Mouse (Mus musculus): ENCODE results near the gene Pkp1. TPM values are rescaled to one million over a fixed set of nuclear protein-coding genes. Genes with fewer than 3 reads are reported as not detected.

Gene Pkp1
- total and polyA plus RNA-seq, 2 experiments from 2014 or later, result 0.09 to 0.58 TPM

DNA sequence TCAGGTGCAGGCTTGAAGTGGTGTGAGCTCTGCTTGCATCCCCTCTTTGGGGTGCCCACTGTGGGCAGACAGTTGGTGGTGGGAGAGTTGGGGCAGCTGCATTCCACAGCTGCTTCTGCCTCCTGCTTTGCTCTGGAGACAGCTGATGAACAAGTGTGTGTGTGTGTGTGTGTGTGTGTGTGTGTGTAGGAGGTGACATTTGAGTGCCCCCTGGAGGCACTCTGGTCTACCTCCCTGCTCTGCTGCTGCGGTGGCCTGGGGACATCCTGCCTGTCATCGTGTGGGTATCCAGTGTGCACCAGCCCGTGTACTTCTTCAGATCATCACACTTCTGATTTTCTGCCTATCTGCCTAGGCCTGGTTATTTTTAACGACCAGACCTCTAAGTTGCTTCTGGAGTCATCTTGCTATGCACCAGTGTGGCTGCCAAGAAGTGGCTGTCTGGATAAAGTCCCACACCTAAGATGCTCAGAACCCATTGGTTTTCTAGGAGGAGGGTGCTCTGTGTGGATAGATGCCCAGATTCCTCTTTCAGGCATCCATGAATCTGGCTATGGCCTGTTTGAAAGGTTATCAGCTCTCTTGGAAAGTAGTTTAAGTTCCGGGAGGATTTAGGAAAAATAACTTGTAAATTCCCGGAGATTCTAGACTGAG lies 84.7 kb downstream of the Pkp1 start:
- no peak for ATAC-seq
- no peaks in the 10 kb centered on the region for H3K36me3 ChIP-seq (ENCODE audit: insufficient read depth, low read length)

DNA sequence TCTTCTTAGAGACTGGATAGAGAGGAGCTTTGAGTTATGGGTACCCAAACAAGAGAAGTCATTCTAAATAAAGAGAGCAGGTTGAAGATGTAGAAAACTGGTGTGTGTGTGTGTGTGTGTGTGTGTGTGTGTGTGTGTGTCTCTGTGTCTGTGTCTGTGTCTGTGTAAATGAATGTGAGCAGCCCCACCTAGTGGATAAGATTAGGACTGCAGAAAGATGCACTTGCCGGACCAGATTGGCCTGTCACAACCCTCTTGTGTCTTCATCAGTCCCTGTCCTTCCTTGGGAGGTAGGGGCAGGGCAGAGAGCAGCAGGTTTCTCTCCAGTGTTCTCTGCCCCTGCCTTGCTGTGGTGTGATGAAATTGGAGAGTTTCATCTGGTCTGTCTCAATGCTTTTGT lies 90.1 kb downstream of the Pkp1 start:
- Histone ChIP-seq H3K4me2 (ENCODE audit: low read depth, low read length) (no peak overlapping the region), H3K4me3 (ENCODE audit: low read length) (no peak overlapping the region), H3K9me3 (ENCODE audit: low read length) (no peaks in the 10 kb centered on the region), H3K27ac (no peak overlapping the region), H3K27me3 (ENCODE audit: insufficient read depth, low read length) (no peaks in the 10 kb centered on the region), H3K36me3 (ENCODE audit: insufficient read depth, low read length) (no peaks in the 10 kb centered on the region), H3K9ac (replicated peaks; ENCODE audit: low read length) (no peak overlapping the region), H3K4me1 (ENCODE audit: insufficient read depth, low read length) (no peaks in the 10 kb centered on the region)
- ATAC-seq (peak; percentile 57), DNase-seq (ENCODE audit: low spot score) (peak; percentile 74)
- TF ChIP-seq CTCF (IDR thresholded peaks at IDR 0.05; ENCODE audit: low read depth), result peak; percentile 80
- WGBS, result 38% methylated on average over 1 of the region's 1 CpGs

More for the DNA sequence above, 84.7 kb downstream of the Pkp1 start:
- Histone ChIP-seq H3K4me3 (ENCODE audit: low read length) (no peak overlapping the region), H3K9ac (replicated peaks; ENCODE audit: low read length) (no peak overlapping the region), H3K27ac (no peak overlapping the region), H3K9me3 (ENCODE audit: low read length) (no peaks in the 10 kb centered on the region), H3K27me3 (ENCODE audit: insufficient read depth, low read length) (no peaks in the 10 kb centered on the region), H3K4me2 (ENCODE audit: low read depth, low read length) (no peak overlapping the region), H3K4me1 (ENCODE audit: insufficient read depth, low read length) (no peaks in the 10 kb centered on the region)
- no peak for DNase-seq (ENCODE audit: low spot score)
- no peak for TF ChIP-seq CTCF (IDR thresholded peaks at IDR 0.05; ENCODE audit: low read depth)
- WGBS, result 71% methylated on average over 6 of the region's 6 CpGs

DNA sequence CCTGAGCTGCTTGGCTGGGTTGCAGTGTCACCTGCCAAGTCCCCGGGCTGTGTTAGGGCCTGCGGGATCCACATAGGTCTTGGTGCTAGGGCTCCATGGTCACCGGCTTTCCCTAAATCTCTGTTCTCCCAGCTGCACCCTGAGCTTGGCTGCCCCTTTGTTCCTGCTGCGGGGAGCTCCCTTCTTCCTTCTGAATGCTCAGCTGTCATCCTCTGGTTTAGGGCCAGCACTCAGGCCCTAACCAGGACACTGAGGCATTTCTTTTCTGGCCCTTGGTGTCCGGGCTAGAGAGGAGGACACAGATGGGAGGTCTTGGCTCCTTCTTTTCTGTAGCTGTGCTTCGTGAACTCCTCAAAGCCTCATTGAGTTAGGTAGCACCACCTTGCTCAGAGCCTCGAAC lies 97.2 kb downstream of the Pkp1 start:
- H3K27me3 ChIP-seq (ENCODE audit: insufficient read depth, low read length), result peaks cover 24% of the 10 kb centered on the region
- ATAC-seq (no peak), DNase-seq (ENCODE audit: low spot score) (no peak)
- no peaks in the 10 kb centered on the region for H3K36me3 ChIP-seq (ENCODE audit: insufficient read depth, low read length)
- WGBS, result 62% methylated on average over 7 of the region's 7 CpGs
- H3K27ac ChIP-seq, result no peak overlapping the region
- H3K9me3 ChIP-seq (ENCODE audit: low read length), result no peaks in the 10 kb centered on the region
- H3K9ac ChIP-seq (replicated peaks; ENCODE audit: low read length), result no peak overlapping the region
- no peak overlapping the region for H3K4me3 ChIP-seq (ENCODE audit: low read length)
- no peak overlapping the region for H3K4me2 ChIP-seq (ENCODE audit: low read depth, low read length)
- peaks cover 6% of the 10 kb centered on the region; the same call in 1 of the 2 replicates for H3K4me1 ChIP-seq (ENCODE audit: insufficient read depth, low read length)
- no peak for TF ChIP-seq CTCF (IDR thresholded peaks at IDR 0.05; ENCODE audit: low read depth)

Other genes starting within 250 kb of the Pkp1 start
- 93.1 and 95.2 TPM in 2 replicates for gene Csrp1, start 199.1 kb downstream of the Pkp1 start, total RNA-seq (2014; rRNA removed)
- 33.0 and 35.2 TPM in 2 replicates for gene Csrp1, start 199.1 kb downstream of the Pkp1 start, polyA plus RNA-seq (2015; fragmentation: Nextera tagmentation; extraction: Ambion mirVana)
- 66.4 and 82.3 TPM in 2 replicates for gene Phlda3, start 153.1 kb downstream of the Pkp1 start, total RNA-seq (2014; rRNA removed)
- gene Phlda3, start 153.1 kb downstream of the Pkp1 start, polyA plus RNA-seq (2015; fragmentation: Nextera tagmentation; extraction: Ambion mirVana), result 51.1 and 51.5 TPM in 2 replicates
- 1.3 and 2.4 TPM in 2 replicates for gene Tnni1, start 139.8 kb downstream of the Pkp1 start, total RNA-seq (2014; rRNA removed)
- gene Tnni1, start 139.8 kb downstream of the Pkp1 start, polyA plus RNA-seq (2015; fragmentation: Nextera tagmentation; extraction: Ambion mirVana), result 1.0 and 1.1 TPM in 2 replicates
- 0.21 TPM in 1 of 2 replicates, not detected in the other for gene Lad1, start 100.6 kb downstream of the Pkp1 start, total RNA-seq (2014; rRNA removed)
- 0.39 and 0.40 TPM in 2 replicates for gene Lad1, start 100.6 kb downstream of the Pkp1 start, polyA plus RNA-seq (2015; fragmentation: Nextera tagmentation; extraction: Ambion mirVana)
- gene Tnnt2, start 82.9 kb downstream of the Pkp1 start, total RNA-seq (2014; rRNA removed), result 0.47 and 0.79 TPM in 2 replicates
- 1.8 and 2.5 TPM in 2 replicates for gene Tnnt2, start 82.9 kb downstream of the Pkp1 start, polyA plus RNA-seq (2015; fragmentation: Nextera tagmentation; extraction: Ambion mirVana)
- gene Igfn1, start 87.1 kb upstream of the Pkp1 start, total RNA-seq (2014; rRNA removed), result 0.11 TPM in 1 of 2 replicates, not detected in the other
- 0.04 and 0.05 TPM in 2 replicates for gene Igfn1, start 87.1 kb upstream of the Pkp1 start, polyA plus RNA-seq (2015; fragmentation: Nextera tagmentation; extraction: Ambion mirVana)
- 152 and 166 TPM in 2 replicates for gene Tmem9, start 88.9 kb upstream of the Pkp1 start, total RNA-seq (2014; rRNA removed)
- 195 and 196 TPM in 2 replicates for gene Tmem9, start 88.9 kb upstream of the Pkp1 start, polyA plus RNA-seq (2015; fragmentation: Nextera tagmentation; extraction: Ambion mirVana)
- gene Ascl5, start 131.6 kb upstream of the Pkp1 start, total RNA-seq (2014; rRNA removed), result not detected in 2 replicates
- gene Ascl5, start 131.6 kb upstream of the Pkp1 start, polyA plus RNA-seq (2015; fragmentation: Nextera tagmentation; extraction: Ambion mirVana), result 0.38 and 0.47 TPM in 2 replicates
- gene Cacna1s, start 133.5 kb upstream of the Pkp1 start, total RNA-seq (2014; rRNA removed), result 1.9 and 4.1 TPM in 2 replicates
- 0.53 and 0.69 TPM in 2 replicates for gene Cacna1s, start 133.5 kb upstream of the Pkp1 start, polyA plus RNA-seq (2015; fragmentation: Nextera tagmentation; extraction: Ambion mirVana)
- 144 and 155 TPM in 2 replicates for gene Kif21b, start 212.2 kb upstream of the Pkp1 start, total RNA-seq (2014; rRNA removed)
- 22.6 and 26.8 TPM in 2 replicates for gene Kif21b, start 212.2 kb upstream of the Pkp1 start, polyA plus RNA-seq (2015; fragmentation: Nextera tagmentation; extraction: Ambion mirVana)

Measured in hindbrain, postnatal 0 days (tissue).